Mouse (Mus musculus): Measurements from ENCODE around the gene Enox1. TPM values are rescaled to one million over a fixed set of nuclear protein-coding genes. Genes with fewer than 3 reads are reported as not detected.

The Enox1 gene
- polyA plus RNA-seq, 1 experiment from 2014 or later = 33.5 TPM

- 66% methylated on average over 4 of the region's 4 CpGs for WGBS
- ATAC-seq (ENCODE audit: low FRiP score) = no peak
- Histone ChIP-seq H3K4me2 (no peak overlapping the region), H3K36me3 (replicated peaks) (no peaks in the 10 kb centered on the region), H3K4me3 (replicated peaks) (no peak overlapping the region), H3K27ac (no peak overlapping the region), H3K4me1 (peaks cover 8% of the 10 kb centered on the region; the same call in 1 of the 2 replicates), H3K9ac (no peak overlapping the region), H3K27me3 (no peaks in the 10 kb centered on the region), H3K9me3 (no peaks in the 10 kb centered on the region)
Measured at GRCm38 (mm10) chr14:77258186-77258585, 101.6 kb downstream of the Enox1 start.

GRCm38 (mm10) chr14:77259686-77260085, 103.1 kb downstream of the Enox1 start:
- no peak overlapping the region for H3K9ac ChIP-seq
- no peak overlapping the region for H3K4me2 ChIP-seq
- H3K36me3 ChIP-seq (replicated peaks) = no peaks in the 10 kb centered on the region
- no peak for ATAC-seq (ENCODE audit: low FRiP score)
- H3K4me3 ChIP-seq (replicated peaks) = no peak overlapping the region
- no peaks in the 10 kb centered on the region for H3K27me3 ChIP-seq
- WGBS = 91% methylated on average over 5 of the region's 5 CpGs
- peaks cover 18% of the 10 kb centered on the region; the same call in 1 of the 2 replicates for H3K4me1 ChIP-seq
- no peak overlapping the region for H3K27ac ChIP-seq
- no peaks in the 10 kb centered on the region for H3K9me3 ChIP-seq

GRCm38 (mm10) chr14:77260107-77260506, 103.5 kb downstream of the Enox1 start:
- H3K9ac ChIP-seq = no peak overlapping the region
- no peak overlapping the region for H3K27ac ChIP-seq
- H3K9me3 ChIP-seq = no peaks in the 10 kb centered on the region
- 76% methylated on average over 4 of the region's 4 CpGs for WGBS
- H3K27me3 ChIP-seq = no peaks in the 10 kb centered on the region
- no peak for ATAC-seq (ENCODE audit: low FRiP score)
- H3K36me3 ChIP-seq (replicated peaks) = no peaks in the 10 kb centered on the region
- H3K4me3 ChIP-seq (replicated peaks) = no peak overlapping the region
- H3K4me2 ChIP-seq = no peak overlapping the region
- H3K4me1 ChIP-seq = peaks cover 18% of the 10 kb centered on the region; the same call in 1 of the 2 replicates

- Histone ChIP-seq H3K4me3 (replicated peaks) (no peak overlapping the region), H3K27me3 (no peaks in the 10 kb centered on the region), H3K27ac (no peak overlapping the region), H3K36me3 (replicated peaks) (no peaks in the 10 kb centered on the region), H3K9ac (no peak overlapping the region), H3K4me2 (no peak overlapping the region), H3K4me1 (peaks cover 26% of the 10 kb centered on the region), H3K9me3 (no peaks in the 10 kb centered on the region)
- 53% methylated on average over 17 of the region's 17 CpGs for whole genome bisulfite sequencing
- no peak for ATAC-seq (ENCODE audit: low FRiP score)
Measured at GRCm38 (mm10) chr14:77266805-77267771, 110.5 kb downstream of the Enox1 start.

GRCm38 (mm10) chr14:77272248-77272930, 115.8 kb downstream of the Enox1 start:
- Histone ChIP-seq H3K9ac (no peak overlapping the region), H3K4me2 (no peak overlapping the region), H3K9me3 (no peaks in the 10 kb centered on the region), H3K4me1 (peaks cover 10% of the 10 kb centered on the region), H3K27ac (peak overlapping the region; percentile 27), H3K27me3 (no peaks in the 10 kb centered on the region), H3K4me3 (replicated peaks) (no peak overlapping the region), H3K36me3 (replicated peaks) (no peaks in the 10 kb centered on the region)
- no peak for ATAC-seq (ENCODE audit: low FRiP score)
- 68% methylated on average over 12 of the region's 12 CpGs for WGBS

- H3K27me3 ChIP-seq = no peaks in the 10 kb centered on the region
- H3K4me1 ChIP-seq = peaks cover 9% of the 10 kb centered on the region; the same call in 1 of the 2 replicates
- peak overlapping the region; percentile 27 for H3K27ac ChIP-seq
- H3K9me3 ChIP-seq = no peaks in the 10 kb centered on the region
- no peak overlapping the region for H3K4me3 ChIP-seq (replicated peaks)
- no peak overlapping the region for H3K9ac ChIP-seq
- no peaks in the 10 kb centered on the region for H3K36me3 ChIP-seq (replicated peaks)
- H3K4me2 ChIP-seq = no peak overlapping the region
- ATAC-seq (ENCODE audit: low FRiP score) = 0 out of 2 replicates have a peak, but pooled peaks have one; percentile 6
- WGBS = 52% methylated on average over 13 of the region's 13 CpGs
Measured at GRCm38 (mm10) chr14:77272931-77273446, 116.4 kb downstream of the Enox1 start.

GRCm38 (mm10) chr14:77273721-77274120, 117.2 kb downstream of the Enox1 start:
- 83% methylated on average over 6 of the region's 6 CpGs for WGBS
- peaks cover 9% of the 10 kb centered on the region; the same call in 1 of the 2 replicates for H3K4me1 ChIP-seq
- peak overlapping the region; percentile 36; the same call in 1 of the 2 replicates for H3K27ac ChIP-seq
- no peak overlapping the region for H3K4me3 ChIP-seq (replicated peaks)
- ATAC-seq (ENCODE audit: low FRiP score) = peak; percentile 44; the same call in 1 of the 2 replicates
- no peaks in the 10 kb centered on the region for H3K9me3 ChIP-seq
- no peaks in the 10 kb centered on the region for H3K27me3 ChIP-seq
- H3K9ac ChIP-seq = no peak overlapping the region
- no peak overlapping the region for H3K4me2 ChIP-seq
- H3K36me3 ChIP-seq (replicated peaks) = no peaks in the 10 kb centered on the region

- H3K36me3 ChIP-seq (replicated peaks) = no peaks in the 10 kb centered on the region
- H3K9me3 ChIP-seq = no peaks in the 10 kb centered on the region
- H3K4me1 ChIP-seq = peaks cover 13% of the 10 kb centered on the region
- no peak overlapping the region for H3K4me3 ChIP-seq (replicated peaks)
- H3K27ac ChIP-seq = no peak overlapping the region
- no peak for ATAC-seq (ENCODE audit: low FRiP score)
- no peaks in the 10 kb centered on the region for H3K27me3 ChIP-seq
- 94% methylated on average over 6 of the region's 6 CpGs for WGBS
- H3K4me2 ChIP-seq = no peak overlapping the region
- H3K9ac ChIP-seq = no peak overlapping the region
Measured at GRCm38 (mm10) chr14:77275607-77276006, 119.0 kb downstream of the Enox1 start.

- Histone ChIP-seq H3K4me3 (replicated peaks) (no peak overlapping the region), H3K9ac (no peak overlapping the region), H3K4me2 (no peak overlapping the region), H3K36me3 (replicated peaks) (no peaks in the 10 kb centered on the region), H3K27ac (no peak overlapping the region), H3K4me1 (peaks cover 4% of the 10 kb centered on the region; the same call in 1 of the 2 replicates), H3K27me3 (no peaks in the 10 kb centered on the region), H3K9me3 (no peaks in the 10 kb centered on the region)
- no peak for ATAC-seq (ENCODE audit: low FRiP score)
- WGBS = 91% methylated on average over 4 of the region's 4 CpGs
Measured at GRCm38 (mm10) chr14:77279143-77279542, 122.6 kb downstream of the Enox1 start.

- H3K4me1 ChIP-seq = peaks cover 4% of the 10 kb centered on the region; the same call in 1 of the 2 replicates
- WGBS = 92% methylated on average over 2 of the region's 2 CpGs
- H3K4me3 ChIP-seq (replicated peaks) = no peak overlapping the region
- H3K27ac ChIP-seq = no peak overlapping the region
- H3K9me3 ChIP-seq = no peaks in the 10 kb centered on the region
- no peak overlapping the region for H3K9ac ChIP-seq
- no peaks in the 10 kb centered on the region for H3K27me3 ChIP-seq
- H3K4me2 ChIP-seq = no peak overlapping the region
- no peak for ATAC-seq (ENCODE audit: low FRiP score)
- no peaks in the 10 kb centered on the region for H3K36me3 ChIP-seq (replicated peaks)
Measured at GRCm38 (mm10) chr14:77280454-77280853, 123.9 kb downstream of the Enox1 start.

GRCm38 (mm10) chr14:77280893-77281292, 124.3 kb downstream of the Enox1 start:
- no peak for ATAC-seq (ENCODE audit: low FRiP score)
- H3K4me2 ChIP-seq = no peak overlapping the region
- no peaks in the 10 kb centered on the region for H3K27me3 ChIP-seq
- H3K9me3 ChIP-seq = no peaks in the 10 kb centered on the region
- H3K27ac ChIP-seq = no peak overlapping the region
- no peak overlapping the region for H3K4me3 ChIP-seq (replicated peaks)
- no peaks in the 10 kb centered on the region for H3K36me3 ChIP-seq (replicated peaks)
- 82% methylated on average over 7 of the region's 7 CpGs for WGBS
- peaks cover 4% of the 10 kb centered on the region; the same call in 1 of the 2 replicates for H3K4me1 ChIP-seq
- H3K9ac ChIP-seq = no peak overlapping the region

- H3K4me1 ChIP-seq = peaks cover 4% of the 10 kb centered on the region; the same call in 1 of the 2 replicates
- H3K27me3 ChIP-seq = no peaks in the 10 kb centered on the region
- no peak overlapping the region for H3K4me3 ChIP-seq (replicated peaks)
- WGBS = 83% methylated on average over 4 of the region's 4 CpGs
- H3K9me3 ChIP-seq = no peaks in the 10 kb centered on the region
- H3K36me3 ChIP-seq (replicated peaks) = no peaks in the 10 kb centered on the region
- no peak overlapping the region for H3K9ac ChIP-seq
- no peak for ATAC-seq (ENCODE audit: low FRiP score)
- no peak overlapping the region for H3K27ac ChIP-seq
- H3K4me2 ChIP-seq = no peak overlapping the region
Measured at GRCm38 (mm10) chr14:77283939-77284338, 127.4 kb downstream of the Enox1 start.
